In the genomic region with DNA sequence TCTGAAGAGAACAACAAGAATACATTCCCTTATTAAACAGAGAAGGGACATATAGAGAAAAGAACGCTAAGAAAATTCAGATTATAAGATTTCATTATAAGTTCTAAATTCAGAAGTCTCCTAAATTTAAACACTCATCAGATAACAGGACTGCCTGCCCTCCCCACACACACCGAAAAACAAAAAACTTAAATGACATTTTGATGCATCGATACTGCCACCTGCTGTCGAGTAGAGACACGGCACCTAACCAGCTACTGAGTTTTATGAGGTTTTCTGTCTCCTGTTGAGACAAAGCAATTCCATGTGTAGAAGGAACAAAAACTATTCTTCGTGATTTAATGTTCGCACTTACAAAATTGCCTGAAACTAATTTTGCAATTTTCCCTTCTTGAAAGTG, we compare ENCODE assay signal across 7 mouse cellular contexts. TPM values are rescaled to one million over a fixed set of nuclear protein-coding genes. Genes with fewer than 3 reads are reported as not detected.
DNase-seq lines count a peak whose midpoint lies in the region; ATAC-seq and TF ChIP-seq lines count a peak whose summit lies in the region.

No protein-coding gene starts in this region.

- peak; percentile 49 to 88 for DNase-seq in adrenal gland, adult (ENCODE audit: inconsistent age in 2 of 2, low spot score in 1 of 2)
- peak; percentile 94 for DNase-seq in embryo, embryonic 10.5 days (ENCODE audit: low spot score)
- peak; percentile 38 for DNase-seq in gastrocnemius, postnatal 14 days
- peak; percentile 49 for DNase-seq in induced T-regulatory cell, adult 2 months (ENCODE audit: low read depth)
- peak; percentile 52 to 70 for DNase-seq in left cerebral cortex, adult 2 months (ENCODE audit: extremely low spot score in 1 of 2, low spot score in 2 of 2)
- peak; percentile 56 for DNase-seq in right cerebral cortex, postnatal 25 days

- peak overlapping the region; percentile 29; the same call in 1 of the 2 replicates for H3K4me3 ChIP-seq in left cerebral cortex, adult 2 months

- H3K27ac ChIP-seq in left cerebral cortex, adult 2 months: no peak overlapping the region

- TF ChIP-seq CTCF in left cerebral cortex, adult 2 months (IDR thresholded peaks at IDR 0.05): peak; percentile 84

- peak; percentile 68 for ATAC-seq in megakaryocyte, adult 5-6 weeks (ENCODE audit: poor library complexity, severe bottlenecking)

- intact Hi-C loops in gastrocnemius, postnatal 14 days (cut with DNase I; ENCODE audit: low total_unique reads): loop anchor here (10.0 kb wide), 1 partner anchor 472 kb away; no protein-coding TSS in a partner anchor
- intact Hi-C loops in left cerebral cortex, adult 2 months (cut with DNase I): loop anchor here (1.0 to 5.0 kb wide), 2 partner anchors 109 to 474 kb away; no protein-coding TSS in a partner anchor

RNA-seq across cellular contexts. Expression of gene Gfral, which starts 23.2 kb away (rescaled TPM):
- not detected for total RNA-seq in gastrocnemius, postnatal 14 days (2021)
- not detected for total RNA-seq in left cerebral cortex, adult 2 months (2021)
- not detected in 2 replicates for total RNA-seq in megakaryocyte, adult 5-6 weeks (2015)
- not detected in 2 replicates for total RNA-seq in megakaryocyte, adult 5-6 weeks (2017)

Comparison
In these comparisons a context has a peak if more than half of its experiments do, and no peak if none do; other contexts are left out.
1. DNase-seq: peak in every context shown above with its lines; median percentile 94 in embryo, embryonic 10.5 days; 68 in adrenal gland, adult; 61 in left cerebral cortex, adult 2 months; 56 in right cerebral cortex, postnatal 25 days; 49 in induced T-regulatory cell, adult 2 months; 38 in gastrocnemius, postnatal 14 days.